Mouse (Mus musculus): ENCODE measurements at regions not wholly inside any gene's neighbourhood (a gene's known extent, or its start where the extent isn't known, plus 50 kb on each side); places are given as distances from the start of the nearest gene placed in this dataset.
A peak's percentile ranks its signal among the peaks of the same experiment; 100 is the strongest.

DNA sequence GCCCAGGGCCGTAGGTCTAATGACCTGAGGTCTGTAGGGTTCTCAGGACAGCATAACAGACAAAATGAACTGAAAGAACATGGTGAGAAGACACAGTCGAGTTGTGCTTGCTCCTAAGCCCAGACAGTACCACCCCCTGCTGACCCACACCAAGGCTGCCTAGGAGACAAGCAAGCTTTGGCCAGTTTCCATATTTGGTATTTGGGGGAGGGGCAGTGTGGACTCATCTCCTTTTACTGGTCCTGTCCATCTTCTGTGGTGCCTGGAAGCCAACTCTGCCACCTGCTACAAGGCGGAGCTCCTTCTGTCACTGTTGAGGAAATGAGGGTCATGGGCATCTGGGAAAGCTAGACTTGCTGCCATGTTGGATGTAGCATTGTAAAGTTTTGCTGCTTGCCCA, 68.9 kb downstream of the Tex29 start:
- Histone ChIP-seq H3K4me3 (replicated peaks) (no peak overlapping the region), H3K9ac (replicated peaks) (no peak overlapping the region), H3K4me1 (replicated peaks) (peaks cover 18% of the 10 kb centered on the region), H3K27me3 (peaks cover 23% of the 10 kb centered on the region), H3K4me2 (no peak overlapping the region), H3K36me3 (no peaks in the 10 kb centered on the region), H3K9me3 (no peaks in the 10 kb centered on the region), H3K27ac (no peak overlapping the region)
- WGBS, result 68% methylated on average over 3 of the region's 3 CpGs
- ATAC-seq (ENCODE audit: insufficient number of reproducible peaks, insufficient read depth, low FRiP score, low TSS enrichment, low read depth), result no peak

DNA sequence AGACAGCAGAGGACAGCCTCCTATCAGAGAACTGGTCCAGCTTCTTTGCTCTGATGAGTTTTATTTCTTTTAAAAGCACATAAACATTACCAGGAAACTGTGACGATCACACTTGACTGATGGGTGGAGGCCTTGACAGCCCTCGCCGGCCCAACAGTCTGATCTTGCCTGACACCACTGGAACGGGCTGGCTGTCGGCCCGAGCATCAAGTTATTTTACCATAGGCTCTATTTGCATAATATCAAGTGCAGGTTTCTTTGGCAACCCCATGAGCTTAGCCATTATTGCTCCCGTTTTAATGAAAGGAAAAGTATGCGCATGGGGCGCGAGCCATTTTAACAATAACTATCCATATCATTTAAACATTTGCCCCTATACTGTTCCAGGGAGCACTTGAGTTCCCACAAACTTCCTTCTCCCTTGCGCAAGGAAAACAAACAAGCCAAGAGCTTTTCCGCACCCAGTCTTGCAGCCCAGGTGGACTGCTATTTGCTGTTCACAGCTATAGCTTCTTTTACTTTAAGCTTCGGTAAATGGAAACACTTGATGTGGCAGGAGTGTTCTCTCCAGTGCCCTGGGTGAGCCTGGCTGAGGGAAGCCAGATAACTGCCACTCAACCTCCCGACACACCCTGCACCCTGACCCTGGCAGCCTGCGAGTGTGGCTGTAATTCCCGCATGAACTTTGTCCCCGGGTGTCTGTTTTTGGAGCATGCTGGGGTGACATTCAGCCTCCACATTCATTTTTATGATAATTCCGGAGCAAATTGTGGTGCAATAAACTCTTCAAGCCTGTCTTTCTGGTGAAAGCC, 71.6 kb downstream of the Tex29 start:
- Histone ChIP-seq H3K9ac (replicated peaks) (no peak overlapping the region), H3K9me3 (no peaks in the 10 kb centered on the region), H3K27ac (no peak overlapping the region), H3K4me2 (no peak overlapping the region), H3K4me1 (replicated peaks) (peaks cover 33% of the 10 kb centered on the region), H3K27me3 (peaks cover 12% of the 10 kb centered on the region), H3K36me3 (no peaks in the 10 kb centered on the region), H3K4me3 (replicated peaks) (no peak overlapping the region)
- WGBS, result 75% methylated on average over 18 of the region's 18 CpGs
- ATAC-seq (ENCODE audit: insufficient number of reproducible peaks, insufficient read depth, low FRiP score, low TSS enrichment, low read depth), result no peak

DNA sequence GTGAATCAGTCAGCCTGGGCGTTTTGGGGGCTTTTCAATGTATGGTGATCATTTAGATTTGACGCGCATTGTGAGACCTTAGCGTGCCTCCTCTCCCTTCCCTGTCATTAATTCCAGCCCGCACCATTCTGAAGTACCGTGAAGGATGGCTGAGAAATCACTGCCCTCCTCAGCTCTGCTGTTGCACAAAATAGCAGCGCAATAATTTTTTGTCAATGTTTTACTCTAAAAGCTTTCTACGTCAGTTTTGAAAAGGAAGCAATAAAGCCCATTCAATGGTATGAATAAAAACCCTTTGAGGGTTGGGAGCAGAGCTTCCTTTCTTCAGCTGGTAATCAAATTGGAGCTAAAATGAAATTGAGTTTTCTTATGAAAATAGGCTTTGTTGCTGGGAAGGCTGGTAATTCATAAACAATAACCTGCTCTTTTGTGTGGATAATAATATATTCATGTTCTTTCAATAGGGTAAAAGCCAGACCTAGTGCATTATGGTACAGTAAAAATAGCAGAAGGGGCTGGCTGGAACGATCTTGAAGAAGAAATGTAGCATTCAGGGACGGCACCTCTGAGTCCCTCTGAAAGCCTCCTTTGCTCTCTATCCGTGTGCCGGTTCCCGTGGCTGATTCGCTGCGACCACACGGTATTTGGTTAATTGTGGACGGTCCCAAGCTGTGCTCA, 72.3 kb downstream of the Tex29 start:
- Histone ChIP-seq H3K9ac (replicated peaks) (no peak overlapping the region), H3K4me1 (replicated peaks) (peaks cover 33% of the 10 kb centered on the region), H3K4me3 (replicated peaks) (no peak overlapping the region), H3K27ac (no peak overlapping the region), H3K36me3 (no peaks in the 10 kb centered on the region), H3K9me3 (no peaks in the 10 kb centered on the region), H3K27me3 (peaks cover 12% of the 10 kb centered on the region), H3K4me2 (no peak overlapping the region)
- WGBS, result 75% methylated on average over 17 of the region's 17 CpGs
- ATAC-seq (ENCODE audit: insufficient number of reproducible peaks, insufficient read depth, low FRiP score, low TSS enrichment, low read depth), result no peak

DNA sequence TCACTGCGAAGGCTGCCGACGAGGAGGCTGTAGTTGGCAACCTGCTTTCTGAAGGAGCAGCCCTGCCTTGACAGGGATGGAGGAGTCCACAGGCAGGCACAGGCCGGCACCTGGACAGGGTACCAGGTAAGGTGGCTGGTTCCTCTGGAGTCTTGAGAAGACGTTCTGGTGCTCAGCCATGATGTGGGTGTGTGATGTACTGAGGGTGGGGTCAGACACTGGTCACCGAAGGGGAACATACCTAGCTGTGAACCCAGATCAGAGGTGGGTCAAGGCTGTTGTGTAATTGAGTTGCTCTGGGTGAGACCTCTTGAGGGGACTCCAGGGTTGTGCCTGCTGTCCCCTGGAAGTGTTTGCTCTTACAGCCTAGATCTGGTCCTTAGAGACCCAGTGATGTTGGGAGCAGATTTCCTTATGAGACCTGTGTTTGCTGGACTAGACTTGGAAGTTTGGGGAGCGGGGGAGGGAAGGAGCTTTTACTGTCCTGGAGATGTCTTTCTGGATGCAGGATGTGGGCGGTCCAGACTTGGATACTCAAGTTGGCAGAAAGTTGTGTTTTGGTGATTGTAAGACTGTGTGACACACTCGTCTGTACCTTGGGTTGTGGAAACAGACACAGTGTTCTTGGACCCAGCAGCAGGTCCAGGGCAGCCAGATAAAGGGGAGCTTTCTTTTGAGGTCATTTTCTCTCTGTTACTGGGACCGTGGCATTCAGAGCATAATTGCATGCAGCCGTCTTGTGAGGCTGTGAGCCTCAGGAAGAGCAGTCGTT, 73.0 kb downstream of the Tex29 start:
- H3K4me3 ChIP-seq (replicated peaks), result no peak overlapping the region
- no peak overlapping the region for H3K27ac ChIP-seq
- 62% methylated on average over 12 of the region's 12 CpGs for WGBS
- no peaks in the 10 kb centered on the region for H3K9me3 ChIP-seq
- no peak for ATAC-seq (ENCODE audit: insufficient number of reproducible peaks, insufficient read depth, low FRiP score, low TSS enrichment, low read depth)
- peaks cover 33% of the 10 kb centered on the region for H3K4me1 ChIP-seq (replicated peaks)
- H3K27me3 ChIP-seq, result peaks cover 12% of the 10 kb centered on the region
- no peak overlapping the region for H3K9ac ChIP-seq (replicated peaks)
- no peaks in the 10 kb centered on the region for H3K36me3 ChIP-seq
- no peak overlapping the region for H3K4me2 ChIP-seq

DNA sequence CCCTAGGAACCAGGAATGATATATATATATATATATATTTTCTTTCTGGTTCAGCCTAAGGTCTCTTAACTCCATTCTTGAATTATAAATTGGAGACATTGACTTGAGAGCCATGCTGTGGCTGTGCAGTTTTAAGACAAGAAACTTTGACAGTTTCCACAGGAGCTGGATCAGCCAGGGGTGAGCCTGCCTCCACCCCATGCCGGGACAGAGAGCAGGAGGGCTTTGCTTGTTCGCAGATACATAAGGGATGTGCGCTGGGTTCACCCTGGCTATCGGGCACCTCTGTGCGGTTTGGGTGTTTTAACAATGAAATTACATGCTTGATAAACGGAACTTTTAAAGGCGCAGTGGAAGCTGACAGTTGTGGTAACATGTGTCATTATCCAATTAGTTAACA, 73.9 kb downstream of the Tex29 start:
- Histone ChIP-seq H3K4me1 (replicated peaks) (peaks cover 33% of the 10 kb centered on the region), H3K27me3 (peaks cover 12% of the 10 kb centered on the region), H3K36me3 (no peaks in the 10 kb centered on the region), H3K4me2 (no peak overlapping the region), H3K4me3 (replicated peaks) (no peak overlapping the region), H3K27ac (no peak overlapping the region; the same call in 1 of the 2 replicates), H3K9me3 (no peaks in the 10 kb centered on the region), H3K9ac (replicated peaks) (no peak overlapping the region)
- WGBS, result 54% methylated on average over 7 of the region's 7 CpGs
- no peak for ATAC-seq (ENCODE audit: insufficient number of reproducible peaks, insufficient read depth, low FRiP score, low TSS enrichment, low read depth)

DNA sequence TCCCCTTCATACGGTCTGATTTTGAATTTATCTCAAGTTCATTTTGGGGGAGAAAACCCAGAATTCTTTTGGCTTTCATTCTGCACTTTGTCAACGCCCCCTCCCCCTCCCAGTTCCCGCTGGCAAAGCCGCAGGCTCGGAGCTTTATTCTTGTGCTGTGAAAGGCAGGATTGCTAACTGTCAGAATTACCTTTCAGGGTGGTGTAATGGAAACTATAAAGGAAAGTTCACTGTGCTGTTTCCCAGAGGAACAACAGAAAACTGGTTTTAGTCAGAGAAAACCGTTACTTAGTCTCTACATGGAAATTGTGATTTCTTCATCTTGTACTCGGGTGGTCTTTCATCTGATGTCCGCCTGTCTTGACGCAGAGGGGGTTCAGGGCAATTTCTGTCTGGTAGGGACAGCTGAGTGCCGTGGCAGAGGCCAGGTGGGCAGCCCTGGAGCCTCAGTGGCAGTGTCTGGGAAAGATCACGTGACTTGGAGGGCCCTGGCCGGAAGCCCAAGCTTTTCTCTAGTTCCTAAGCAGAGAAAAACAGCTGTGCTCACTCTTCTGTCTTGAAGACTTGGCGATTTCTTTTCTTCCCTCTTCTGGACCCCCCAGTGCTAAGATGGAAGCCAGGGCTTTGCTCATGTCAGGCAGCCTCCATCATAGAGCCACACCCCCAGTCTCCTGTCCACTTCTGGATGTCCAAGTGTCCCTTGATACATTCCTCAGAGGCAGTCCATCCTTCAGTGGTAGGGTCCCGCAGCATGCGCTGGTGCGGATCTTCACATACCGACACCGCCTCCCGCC, 74.6 kb downstream of the Tex29 start:
- H3K4me3 ChIP-seq (replicated peaks), result peak overlapping the region; percentile 16
- WGBS, result 42% methylated on average over 19 of the region's 19 CpGs

DNA sequence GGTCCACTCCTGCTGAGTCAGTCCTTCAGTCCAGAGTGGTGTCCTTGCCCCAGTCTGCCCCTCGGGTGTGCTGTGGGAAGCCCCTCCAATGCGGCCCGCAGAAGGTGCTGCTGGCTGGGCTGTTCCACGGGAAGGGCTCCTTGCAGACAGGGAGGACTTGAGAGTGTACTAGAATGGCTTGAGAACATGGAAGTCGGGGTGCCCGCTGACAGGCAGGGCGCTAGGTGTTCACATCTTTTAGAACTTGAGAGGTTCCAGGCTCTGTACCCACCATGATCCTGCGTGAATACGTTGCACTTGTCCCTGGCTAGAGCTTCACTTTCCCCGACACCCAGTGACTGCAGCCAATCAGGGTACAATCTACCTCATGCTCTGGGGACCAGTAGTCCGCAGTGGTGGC, 75.4 kb downstream of the Tex29 start:
- H3K27ac ChIP-seq, result no peak overlapping the region

More for the DNA sequence above, 74.6 kb downstream of the Tex29 start:
- Histone ChIP-seq H3K4me1 (replicated peaks) (peaks cover 33% of the 10 kb centered on the region), H3K9ac (replicated peaks) (peak overlapping the region; percentile 23; the same call in 1 of the 2 replicates), H3K27ac (peak overlapping the region; percentile 62), H3K4me2 (peak overlapping the region; percentile 48), H3K36me3 (no peaks in the 10 kb centered on the region), H3K9me3 (no peaks in the 10 kb centered on the region), H3K27me3 (peaks cover 12% of the 10 kb centered on the region; the same call in 1 of the 2 replicates)
- ATAC-seq (ENCODE audit: insufficient number of reproducible peaks, insufficient read depth, low FRiP score, low TSS enrichment, low read depth), result no peak

DNA sequence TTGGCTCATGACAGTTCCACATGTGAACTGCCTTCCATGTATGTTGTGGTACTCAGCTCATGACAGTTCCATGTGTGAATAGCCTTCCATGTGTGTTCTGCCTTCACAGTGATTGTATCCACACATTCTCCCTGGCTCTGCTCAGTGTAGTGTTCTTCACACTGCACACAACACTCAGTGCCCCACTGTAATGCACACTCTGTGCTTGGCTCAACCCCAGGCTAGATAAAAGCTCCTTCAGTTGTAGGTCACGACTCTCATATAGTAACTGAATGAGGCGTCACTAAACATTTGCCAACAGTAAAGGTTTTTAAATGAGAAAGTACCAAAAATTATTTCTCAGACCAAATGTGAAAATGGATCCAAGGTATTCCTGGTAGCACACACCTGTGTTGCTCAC, 79.6 kb downstream of the Tex29 start:
- Histone ChIP-seq H3K4me1 (replicated peaks) (peaks cover 8% of the 10 kb centered on the region), H3K36me3 (no peaks in the 10 kb centered on the region), H3K4me2 (no peak overlapping the region), H3K9ac (replicated peaks) (no peak overlapping the region), H3K9me3 (no peaks in the 10 kb centered on the region), H3K4me3 (replicated peaks) (no peak overlapping the region), H3K27ac (no peak overlapping the region), H3K27me3 (no peaks in the 10 kb centered on the region)
- ATAC-seq (ENCODE audit: insufficient number of reproducible peaks, insufficient read depth, low FRiP score, low TSS enrichment, low read depth), result no peak
- WGBS, result 76% methylated on average over 2 of the region's 2 CpGs

More for the DNA sequence above, 75.4 kb downstream of the Tex29 start:
- Histone ChIP-seq H3K4me3 (replicated peaks) (no peak overlapping the region), H3K27me3 (peaks cover 12% of the 10 kb centered on the region; the same call in 1 of the 2 replicates), H3K36me3 (no peaks in the 10 kb centered on the region), H3K4me1 (replicated peaks) (peaks cover 33% of the 10 kb centered on the region), H3K9me3 (no peaks in the 10 kb centered on the region), H3K9ac (replicated peaks) (no peak overlapping the region), H3K4me2 (no peak overlapping the region)
- ATAC-seq (ENCODE audit: insufficient number of reproducible peaks, insufficient read depth, low FRiP score, low TSS enrichment, low read depth), result no peak
- WGBS, result 91% methylated on average over 11 of the region's 11 CpGs

DNA sequence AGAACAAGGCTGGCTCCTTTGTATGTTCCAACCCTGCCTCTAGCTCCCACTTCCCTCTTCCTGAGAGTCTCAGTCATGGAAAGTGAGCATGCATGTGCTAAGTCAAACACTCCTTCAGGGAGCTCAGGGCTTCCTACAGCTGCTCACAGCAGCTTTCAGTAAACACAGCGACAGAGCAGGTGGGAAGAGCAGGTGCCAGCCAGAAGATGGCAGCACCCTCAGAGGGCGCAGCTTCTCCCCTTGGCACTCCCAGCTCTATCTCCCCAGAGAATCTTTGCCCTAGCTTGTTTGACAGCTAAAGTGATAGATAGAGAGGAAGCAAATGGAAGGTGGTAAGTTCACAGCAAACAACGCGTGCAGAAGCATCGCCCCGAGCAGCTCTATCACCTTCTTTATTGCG, 82.8 kb downstream of the Tex29 start:
- no peak overlapping the region for H3K27ac ChIP-seq
- no peak for ATAC-seq (ENCODE audit: insufficient number of reproducible peaks, insufficient read depth, low FRiP score, low TSS enrichment, low read depth)
- no peaks in the 10 kb centered on the region for H3K4me1 ChIP-seq (replicated peaks)
- 77% methylated on average over 7 of the region's 7 CpGs for WGBS
- no peaks in the 10 kb centered on the region for H3K36me3 ChIP-seq
- no peaks in the 10 kb centered on the region for H3K9me3 ChIP-seq
- no peak overlapping the region for H3K9ac ChIP-seq (replicated peaks)
- H3K4me3 ChIP-seq (replicated peaks), result no peak overlapping the region
- H3K27me3 ChIP-seq, result no peaks in the 10 kb centered on the region
- H3K4me2 ChIP-seq, result no peak overlapping the region

DNA sequence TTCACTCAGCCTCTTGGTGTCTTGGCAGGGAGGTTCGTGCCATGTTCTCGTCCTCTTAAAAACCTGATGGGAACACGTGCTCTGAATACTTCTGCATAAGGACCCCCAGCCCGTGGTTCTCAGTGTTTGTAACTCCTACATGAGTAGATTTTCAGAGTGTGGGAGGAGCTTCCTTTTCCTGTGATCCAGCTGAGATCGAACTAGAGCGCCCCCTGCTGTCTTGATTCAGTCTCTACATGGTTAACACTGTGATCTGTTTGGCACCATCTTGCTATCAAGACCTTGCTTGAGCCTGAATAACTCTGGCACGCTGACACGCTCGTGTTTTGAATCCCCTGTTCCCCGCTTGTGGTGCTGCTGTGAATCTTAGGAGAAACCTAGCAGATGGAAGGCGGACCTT, 83.9 kb downstream of the Tex29 start:
- Histone ChIP-seq H3K27ac (no peak overlapping the region), H3K4me2 (no peak overlapping the region), H3K4me1 (replicated peaks) (no peaks in the 10 kb centered on the region), H3K27me3 (no peaks in the 10 kb centered on the region), H3K4me3 (replicated peaks) (no peak overlapping the region), H3K36me3 (no peaks in the 10 kb centered on the region), H3K9me3 (no peaks in the 10 kb centered on the region), H3K9ac (replicated peaks) (no peak overlapping the region)
- no peak for ATAC-seq (ENCODE audit: insufficient number of reproducible peaks, insufficient read depth, low FRiP score, low TSS enrichment, low read depth)
- 65% methylated on average over 11 of the region's 11 CpGs for WGBS
